Mouse (Mus musculus) G1E-ER4 (cell line): ENCODE measurements around the gene Bcl2l11. TPM values are rescaled to one million over a fixed set of nuclear protein-coding genes. Genes with fewer than 3 reads are reported as not detected.

Experiments used
- GATA1 ChIP-seq: IDR thresholded peaks from one replicate; pipeline ENCODE4 v1.8.0; 2012; ENCODE audit warnings: low read length, inconsistent platforms
- polyA plus RNA-seq: library from polyadenylated mRNA; stranded (reverse); fragments of >175 nt; gene quantifications from 2 replicates; pipeline ENCODE4 v1.2.3, GENCODE M21; 2012

Bcl2l11 gene
- polyA plus RNA-seq, 1 experiment, result 31.8 TPM

DNA sequence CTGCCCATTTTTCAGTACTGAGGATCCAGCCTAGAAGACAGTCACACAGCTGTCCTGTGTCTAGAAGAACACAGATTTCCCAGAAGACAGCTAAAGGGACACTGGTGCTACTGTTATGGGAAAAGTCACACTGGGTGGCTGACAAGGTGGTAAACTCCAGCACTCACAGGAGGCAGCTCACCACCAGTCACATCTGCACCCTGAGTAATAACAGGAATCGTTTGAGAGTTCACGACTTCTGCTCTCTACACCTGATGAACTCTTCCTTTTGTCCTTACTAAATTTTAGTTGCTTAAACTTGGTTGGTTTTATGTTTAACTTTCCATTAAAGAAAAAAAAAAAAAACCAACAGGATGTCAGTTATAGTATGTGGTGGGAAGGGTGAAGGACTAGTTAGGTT, 31.2 kb upstream of the Bcl2l11 start:
- no peak for TF ChIP-seq GATA1

DNA sequence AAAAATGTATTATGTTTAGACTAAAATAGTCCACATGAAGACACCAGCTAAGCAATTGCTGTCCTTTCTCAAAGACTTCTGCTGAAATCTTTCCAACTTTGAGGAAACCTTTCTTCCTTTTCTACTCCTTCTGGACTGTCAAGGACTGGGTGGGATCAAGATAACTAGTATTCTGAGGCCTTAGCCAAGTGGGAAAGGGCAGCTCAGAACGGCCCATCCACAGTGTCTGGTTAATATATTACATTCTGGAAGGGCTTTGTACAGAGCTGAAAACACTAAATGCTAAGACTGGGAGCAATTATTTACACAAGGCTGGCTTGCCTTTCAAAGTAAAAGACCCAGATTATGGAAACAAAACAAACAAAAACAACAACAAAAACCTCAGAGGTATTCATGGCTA, 30.6 kb upstream of the Bcl2l11 start:
- TF ChIP-seq GATA1, result no peak

DNA sequence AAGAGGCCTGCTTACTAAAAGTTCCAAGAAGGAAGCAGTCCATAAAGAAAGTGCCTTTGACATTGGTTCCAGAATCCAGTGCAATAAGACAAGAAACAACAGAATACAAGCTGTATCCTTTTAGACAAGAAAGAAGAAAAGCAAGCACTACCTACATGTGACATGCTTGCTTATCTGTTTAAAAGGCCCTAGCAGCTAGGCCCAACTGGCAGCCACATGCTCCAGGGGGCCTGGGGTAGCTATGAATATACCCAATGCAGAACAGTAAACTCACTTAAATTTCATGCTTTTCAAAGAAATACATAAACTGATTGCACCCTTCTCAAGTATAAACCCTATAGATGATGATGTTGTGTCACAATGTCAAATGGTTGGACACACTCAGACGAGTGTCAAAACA, 29.8 kb upstream of the Bcl2l11 start:
- no peak for TF ChIP-seq GATA1

DNA sequence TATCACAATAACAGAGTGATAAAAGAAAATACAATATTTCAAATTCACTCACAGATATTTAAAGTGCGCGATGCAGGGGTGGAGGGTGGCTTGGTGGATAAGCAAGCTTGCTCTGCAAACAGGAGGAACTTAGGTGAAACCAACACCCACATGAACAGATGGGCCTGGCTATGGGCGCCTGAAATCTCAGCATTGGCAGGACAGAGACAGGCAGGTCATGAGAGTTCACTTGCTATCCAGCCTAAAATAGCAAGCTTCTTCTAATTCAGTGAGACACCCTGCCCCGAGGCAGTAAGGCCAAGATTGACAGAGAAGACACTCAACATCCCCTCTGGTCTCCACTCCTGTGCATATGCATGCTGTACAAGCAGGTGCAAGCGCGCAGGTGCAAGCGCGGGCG, 23.8 kb upstream of the Bcl2l11 start:
- TF ChIP-seq GATA1, result no peak

DNA sequence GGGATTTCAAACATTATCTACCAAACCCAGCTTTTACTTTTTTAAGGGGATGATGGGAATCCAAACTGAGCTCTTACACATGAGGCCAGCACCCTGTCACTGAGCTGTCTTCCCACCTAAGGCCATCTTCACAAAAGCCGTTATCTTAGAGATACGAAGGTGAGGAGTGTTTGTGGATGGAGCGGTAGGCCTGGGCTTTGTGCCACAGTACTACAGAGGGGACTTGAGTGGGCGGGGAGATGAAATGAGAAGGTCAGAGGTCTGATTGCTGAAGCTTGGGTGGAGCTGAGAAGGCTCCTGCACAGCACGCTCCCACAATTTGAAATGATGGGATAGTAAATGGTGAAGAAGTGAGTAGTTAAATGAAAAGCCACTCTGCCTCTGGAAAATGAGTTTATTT, 21.0 kb upstream of the Bcl2l11 start:
- no peak for TF ChIP-seq GATA1

DNA sequence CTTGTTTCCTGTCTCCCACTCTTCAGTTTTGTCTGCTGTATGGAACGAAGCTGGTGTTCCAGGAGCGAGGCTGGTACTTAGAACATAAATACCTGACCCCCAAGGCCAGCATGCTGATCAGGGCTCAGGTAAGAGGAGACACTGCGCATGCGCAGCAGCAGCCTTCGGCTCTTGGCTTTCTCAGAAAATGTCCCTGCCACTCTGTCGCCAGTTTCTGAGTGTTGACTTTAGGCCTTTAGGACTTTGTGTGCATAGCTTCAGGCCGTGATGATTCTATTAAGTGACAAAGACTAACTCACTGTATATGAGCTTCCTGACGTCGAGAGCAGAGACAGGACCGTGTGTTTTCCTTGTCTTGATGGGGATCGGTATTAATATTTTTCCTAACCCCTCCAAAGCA, 20.2 kb upstream of the Bcl2l11 start:
- no peak for TF ChIP-seq GATA1

DNA sequence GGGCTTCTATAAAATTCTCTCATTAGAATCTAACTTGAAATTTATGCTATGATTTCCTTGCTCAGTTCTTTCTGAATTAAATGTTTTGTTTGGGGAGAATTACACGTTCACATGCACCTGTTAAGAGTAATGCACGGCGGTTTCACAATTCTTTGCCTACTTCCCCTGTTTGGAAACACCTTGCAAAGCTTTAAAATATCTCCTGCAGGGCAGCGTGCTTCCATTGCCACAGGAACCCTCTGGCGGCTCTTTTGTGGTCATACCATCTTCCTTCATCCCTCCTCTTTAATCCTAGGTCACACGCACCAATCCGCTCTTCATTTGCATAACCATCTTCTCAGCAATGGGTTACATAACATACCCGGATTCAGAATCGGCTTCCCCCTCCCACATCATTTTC, 14.3 kb upstream of the Bcl2l11 start:
- TF ChIP-seq GATA1, result no peak

DNA sequence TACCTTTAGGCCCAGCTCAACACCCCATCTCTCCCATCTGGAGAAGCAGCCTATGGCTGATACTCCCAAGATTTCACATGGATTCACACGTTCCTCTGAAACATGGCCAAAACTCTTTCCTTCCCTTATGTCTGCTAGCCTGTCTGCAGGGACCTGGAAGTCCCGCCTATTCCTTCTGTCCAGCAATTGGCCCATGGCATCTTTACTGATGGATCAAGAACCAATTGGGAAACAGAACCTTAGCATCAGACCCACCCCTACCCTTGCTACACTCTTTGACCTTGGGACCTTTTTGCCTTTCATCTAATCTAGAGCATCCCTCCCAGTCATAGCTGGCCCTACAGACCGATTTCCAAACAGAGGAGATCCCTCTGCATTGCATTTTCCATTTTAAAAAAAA, 11.2 kb upstream of the Bcl2l11 start:
- TF ChIP-seq GATA1, result no peak

DNA sequence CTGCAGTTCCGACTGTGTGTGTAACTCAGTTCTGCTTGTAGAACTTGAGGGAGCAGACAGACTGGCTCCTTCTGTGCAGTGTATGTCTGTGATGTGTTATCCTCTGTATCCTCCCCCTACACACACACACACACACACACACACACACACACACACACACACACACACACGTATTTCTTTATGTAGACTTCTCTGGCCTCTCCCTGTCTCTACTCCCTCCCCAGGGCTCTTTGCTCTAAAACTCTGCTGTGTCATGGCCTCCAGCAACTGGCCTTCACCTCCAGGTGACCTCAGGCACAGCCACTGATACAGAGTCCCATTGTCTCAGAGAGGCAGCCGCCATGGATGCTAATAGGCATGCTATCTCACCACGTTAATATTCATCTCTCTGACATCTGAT, 10.3 kb upstream of the Bcl2l11 start:
- no peak for TF ChIP-seq GATA1

DNA sequence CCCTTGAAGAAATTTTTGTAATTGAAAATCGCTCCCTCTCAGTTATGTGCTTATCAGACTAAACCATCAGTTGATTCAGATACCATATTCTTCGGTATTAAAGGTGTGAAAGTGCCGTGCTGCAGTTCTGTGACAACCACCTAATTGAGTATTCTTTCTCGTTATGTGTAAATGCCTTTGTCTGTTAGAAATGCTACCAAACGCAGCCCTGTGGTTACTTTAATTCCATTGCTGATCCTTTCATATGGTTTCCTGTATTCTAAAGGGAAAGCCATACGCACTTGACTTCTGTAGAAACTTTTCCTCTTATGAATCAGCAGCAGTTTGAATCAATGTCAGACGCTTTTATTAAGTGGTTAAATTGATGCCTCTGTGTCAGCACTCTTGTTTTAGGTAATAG, 8.2 kb upstream of the Bcl2l11 start:
- no peak for TF ChIP-seq GATA1

DNA sequence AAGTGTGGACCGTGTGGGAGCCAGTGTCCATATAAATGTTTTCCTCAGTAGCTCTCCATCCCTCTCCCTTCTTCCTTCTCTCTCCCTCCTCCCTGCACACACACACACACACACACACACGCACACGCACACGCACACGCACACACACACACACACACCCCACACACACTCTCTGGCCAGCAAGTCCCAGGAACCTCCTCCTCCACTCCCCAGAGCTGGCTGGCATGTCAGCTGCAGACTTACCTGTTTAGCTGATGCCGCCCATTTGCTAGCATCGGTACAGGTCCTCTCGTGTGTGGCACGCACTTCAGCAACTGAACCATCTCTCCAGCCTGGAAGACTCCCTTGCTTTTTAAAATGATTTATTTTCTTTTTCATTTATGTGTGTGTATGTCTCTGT, 6.9 kb upstream of the Bcl2l11 start:
- TF ChIP-seq GATA1, result no peak

DNA sequence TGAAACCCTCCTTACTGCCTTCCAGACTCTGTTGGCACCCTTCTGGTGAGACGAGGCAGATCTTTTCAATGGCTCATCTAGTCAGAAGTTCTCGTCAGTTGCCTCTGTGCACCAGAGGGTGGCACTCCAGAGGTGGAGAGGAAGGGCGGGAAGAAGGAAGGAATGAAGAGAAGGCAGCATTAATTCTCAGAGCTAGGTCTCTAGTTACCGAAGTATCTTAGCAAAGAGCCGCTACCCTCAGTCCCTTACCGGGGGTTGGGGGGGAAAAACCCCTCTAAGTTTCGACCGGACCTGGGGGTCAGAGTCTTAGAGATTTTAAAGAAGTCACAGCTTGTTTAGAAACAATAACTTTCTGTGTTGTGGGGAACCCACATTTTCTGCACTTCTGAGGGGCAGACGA, 3.3 kb upstream of the Bcl2l11 start:
- no peak for TF ChIP-seq GATA1

DNA sequence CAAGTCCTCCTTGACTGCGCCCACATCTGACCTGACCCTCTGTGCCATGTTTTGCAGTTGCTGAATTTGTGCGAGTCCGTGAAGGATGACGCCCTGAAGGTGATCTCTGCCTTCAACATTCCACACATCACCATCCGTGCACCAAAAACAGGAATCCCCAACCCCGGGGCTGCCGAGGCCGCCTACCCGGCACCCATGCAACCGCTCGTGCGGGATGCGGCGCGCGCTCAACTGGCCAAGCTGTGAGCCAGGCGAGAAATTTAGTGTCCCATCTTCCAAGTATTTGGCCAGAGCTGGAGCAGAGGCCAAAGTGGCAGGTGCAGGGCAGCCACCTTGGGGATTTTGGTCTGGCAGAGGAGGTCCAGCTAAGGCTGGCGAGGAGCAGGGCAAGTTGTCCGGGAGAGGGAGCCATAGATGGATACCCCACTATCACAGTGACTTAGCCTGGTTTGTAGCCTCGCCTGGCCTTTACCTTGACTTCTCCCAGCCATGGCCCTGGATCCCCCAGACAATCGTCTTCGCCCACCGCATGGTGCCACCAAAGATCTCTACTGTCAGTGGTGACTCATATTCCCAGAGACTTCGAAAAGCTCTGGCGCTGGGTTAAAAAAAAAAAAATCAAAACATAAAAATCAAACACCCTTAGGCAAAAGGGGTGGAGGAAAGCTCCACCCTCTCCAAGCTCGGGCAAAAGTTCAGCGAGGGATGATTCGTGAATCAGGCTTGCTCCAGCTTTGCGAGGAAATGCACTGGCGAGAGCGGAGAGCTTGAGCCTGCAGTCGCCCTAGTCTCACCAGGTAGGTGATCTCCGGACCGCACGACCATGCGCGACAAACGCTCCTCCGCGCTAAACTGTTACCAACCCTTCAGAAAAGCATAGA, 2.7 kb upstream of the Bcl2l11 start:
- TF ChIP-seq GATA1, result no peak

DNA sequence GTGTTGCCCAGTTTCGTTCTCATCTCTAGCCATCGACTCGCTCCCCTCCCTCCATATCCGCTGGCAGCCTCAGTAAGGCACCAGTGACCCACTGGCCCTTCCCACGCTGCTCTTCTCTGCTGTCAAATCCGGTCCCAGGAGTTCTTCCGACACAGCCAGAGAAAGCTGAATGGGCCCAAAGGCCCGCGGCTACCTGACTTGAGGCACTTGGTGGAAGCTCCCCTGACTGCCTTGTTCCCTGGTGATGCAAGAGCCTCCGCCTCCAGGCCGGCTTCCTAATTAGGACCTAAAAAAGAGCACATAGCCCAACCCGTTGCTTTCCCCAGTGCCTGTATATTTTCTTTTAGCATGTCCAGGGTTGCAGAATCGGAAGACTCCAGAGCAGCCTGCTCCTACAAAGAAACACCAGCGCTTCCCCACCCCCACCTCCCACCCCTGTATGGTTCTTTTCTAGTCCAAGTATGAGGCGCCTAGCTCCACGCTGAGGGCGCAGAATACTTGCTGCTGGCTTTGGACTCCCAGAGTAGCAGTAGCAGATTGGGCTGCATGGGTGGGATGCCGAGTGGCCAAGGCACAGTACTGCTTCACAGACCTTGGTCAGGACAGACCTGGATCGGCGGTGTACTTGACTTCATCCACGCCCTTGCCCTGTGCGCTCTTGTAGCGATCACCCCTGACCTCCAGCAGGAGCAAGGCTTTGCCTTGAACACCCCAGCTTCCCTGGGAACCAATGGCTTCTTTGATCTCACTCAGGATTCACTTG, 1.7 kb upstream of the Bcl2l11 start:
- TF ChIP-seq GATA1, result no peak

DNA sequence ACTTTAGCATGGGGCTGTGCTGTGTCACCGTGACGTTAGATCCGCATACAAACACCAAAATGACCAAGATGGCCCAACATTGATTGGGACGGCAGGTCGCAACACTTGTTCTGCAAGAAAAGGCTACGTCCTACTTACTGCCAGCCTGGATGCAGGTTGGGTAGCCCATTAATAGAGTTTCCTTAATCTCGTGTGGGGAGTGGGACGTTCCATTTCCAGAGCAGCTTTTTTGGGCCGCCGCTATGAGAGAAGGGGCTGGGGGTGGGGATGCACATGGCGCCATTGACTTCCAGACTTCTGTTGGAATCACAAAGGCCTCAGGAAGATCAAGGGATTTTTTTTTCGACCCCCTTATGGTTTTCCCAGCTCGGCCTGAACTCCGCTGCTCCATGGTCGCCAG, 1.1 kb upstream of the Bcl2l11 start:
- no peak for TF ChIP-seq GATA1

DNA sequence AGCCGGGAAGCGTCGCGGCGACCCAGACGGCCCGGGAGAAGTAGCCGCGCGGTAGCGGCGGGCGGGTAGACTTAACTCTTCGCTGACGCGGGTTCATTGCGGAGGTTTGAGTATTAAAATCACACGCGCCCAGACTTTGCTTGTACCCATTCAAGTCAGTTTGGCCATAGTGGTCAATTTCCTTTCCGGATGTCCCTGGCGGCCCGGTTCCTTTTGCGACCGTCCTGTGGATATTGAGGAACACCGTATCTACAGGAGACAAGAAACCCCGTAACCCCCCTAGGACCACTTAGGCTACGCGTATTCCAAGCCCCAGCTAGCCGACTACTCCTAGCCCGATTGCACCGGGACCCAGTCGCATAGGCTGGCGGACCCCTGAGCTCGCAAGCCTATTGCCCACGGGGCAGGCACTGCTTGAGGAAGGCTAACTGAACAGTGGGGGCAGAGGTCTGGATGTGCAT, 783 bp downstream of the Bcl2l11 start:
- TF ChIP-seq GATA1, result no peak
